Comparison of ENCODE assay signal across 18 mouse cellular contexts in genomic region chr6:127392012-127392798, GRCm38 (mm10). TPM values are rescaled to one million over a fixed set of nuclear protein-coding genes. Genes with fewer than 3 reads are reported as not detected.
A peak's percentile ranks its signal among the peaks of the same experiment; 100 is the strongest.
DNase-seq lines count a peak whose midpoint lies in the region; ATAC-seq and TF ChIP-seq lines count a peak whose summit lies in the region.
"Had no signal": no experiment of that assay in that cellular context is flagged by ENCODE, and none has a peak within 500 bp of the region (broad histone marks: within the 10 kb centered on the region; RNA-seq: fewer than 3 reads in every experiment).

No protein-coding gene starts in this region.

- no peaks in the 10 kb centered on the region for H3K9me3 ChIP-seq in forebrain, embryonic 10.5 days
- H3K9me3 ChIP-seq in forebrain, embryonic 14.5 days (replicated peaks; ENCODE audit: control insufficient read depth, low read length) = no peaks in the 10 kb centered on the region
- H3K9me3 ChIP-seq in liver, embryonic 12.5 days (replicated peaks) = no peaks in the 10 kb centered on the region
- H3K9me3 ChIP-seq: neural tube, embryonic 12.5 days had no signal

- H3K27ac ChIP-seq in forebrain, embryonic 10.5 days = peak overlapping the region; percentile 30; the same call in 1 of the 2 replicates
- no peak overlapping the region for H3K27ac ChIP-seq in forebrain, embryonic 14.5 days (ENCODE audit: low read depth, low read length)
- peak overlapping the region; percentile 33; the same call in 1 of the 2 replicates for H3K27ac ChIP-seq in bone marrow, adult 2 months (ENCODE audit: control insufficient read depth, insufficient read depth, low read depth, low read length, poor library complexity)
- peak overlapping the region; percentile 40 for H3K27ac ChIP-seq in liver, embryonic 12.5 days
- H3K27ac ChIP-seq: neural tube, embryonic 12.5 days; stomach, postnatal 0 days had no signal

- no peak for TF ChIP-seq POLR2A in bone marrow, adult 2 months (IDR thresholded peaks at IDR 0.05; ENCODE audit: borderline replicate concordance, control insufficient read depth, low read depth, low read length)

- no peak for DNase-seq in forebrain, embryonic 10.5 days (ENCODE audit: extremely low spot score, low spot score)
- DNase-seq in forebrain, embryonic 14.5 days (ENCODE audit: low spot score) = no peak
- DNase-seq in lung, postnatal 10 days = peak; percentile 47
- no peak for DNase-seq in ovary, postnatal 36 days (ENCODE audit: low spot score)
- DNase-seq in thymus, postnatal 0 days (ENCODE audit: low spot score) = no peak
- DNase-seq in cerebellum, postnatal 36 days = no peak
- DNase-seq: adrenal gland, postnatal 14 days; embryo, embryonic 11 days; kidney, postnatal 10 days; layer of hippocampus, adult 9-11 months; thymus, postnatal 4 days had no signal

- no peaks in the 10 kb centered on the region for H3K36me3 ChIP-seq in forebrain, embryonic 10.5 days (replicated peaks)
- H3K36me3 ChIP-seq in forebrain, embryonic 14.5 days (ENCODE audit: control insufficient read depth, insufficient read depth, low read length) = no peaks in the 10 kb centered on the region
- H3K36me3 ChIP-seq in liver, embryonic 12.5 days = no peaks in the 10 kb centered on the region
- H3K36me3 ChIP-seq: neural tube, embryonic 12.5 days had no signal

- no peak for ATAC-seq in forebrain, embryonic 14.5 days
- ATAC-seq in liver, embryonic 12.5 days = peak; percentile 71
- ATAC-seq: intestine, embryonic 16.5 days; midbrain, embryonic 16.5 days had no signal

- H3K4me3 ChIP-seq in forebrain, embryonic 10.5 days = no peak overlapping the region
- no peak overlapping the region for H3K4me3 ChIP-seq in forebrain, embryonic 14.5 days (ENCODE audit: low read depth, low read length)
- H3K4me3 ChIP-seq in bone marrow, adult 2 months (replicated peaks; ENCODE audit: control insufficient read depth, low read depth, low read length) = no peak overlapping the region
- H3K4me3 ChIP-seq in liver, embryonic 12.5 days = no peak overlapping the region
- H3K4me3 ChIP-seq: neural tube, embryonic 12.5 days had no signal

- no peak overlapping the region for H3K9ac ChIP-seq in forebrain, embryonic 14.5 days (ENCODE audit: low read length)
- no peak overlapping the region for H3K9ac ChIP-seq in liver, embryonic 12.5 days
- H3K9ac ChIP-seq: neural tube, embryonic 12.5 days had no signal

- 91% methylated on average over 12 of the region's 12 CpGs for WGBS in forebrain, embryonic 10.5 days
- WGBS in forebrain, embryonic 14.5 days = 93% methylated on average over 12 of the region's 12 CpGs
- WGBS in bone marrow, adult 2 months = 70% methylated on average over 12 of the region's 12 CpGs
- WGBS in liver, embryonic 12.5 days (ENCODE audit: insufficient replicate concordance) = 57% methylated on average over 12 of the region's 12 CpGs

- no peak overlapping the region for H3K4me2 ChIP-seq in forebrain, embryonic 14.5 days (ENCODE audit: low read length)
- peak overlapping the region; percentile 33 for H3K4me2 ChIP-seq in liver, embryonic 12.5 days
- H3K4me2 ChIP-seq: heart, embryonic 11.5 days; neural tube, embryonic 12.5 days had no signal

- H3K4me1 ChIP-seq in forebrain, embryonic 10.5 days = peaks cover 30% of the 10 kb centered on the region
- H3K4me1 ChIP-seq in forebrain, embryonic 14.5 days (ENCODE audit: control insufficient read depth, insufficient read depth, low read length) = peaks cover 8% of the 10 kb centered on the region
- no peaks in the 10 kb centered on the region; the same call in 1 of the 2 replicates for H3K4me1 ChIP-seq in bone marrow, adult 2 months (ENCODE audit: control insufficient read depth, insufficient read depth, low read length)
- peaks cover 38% of the 10 kb centered on the region for H3K4me1 ChIP-seq in liver, embryonic 12.5 days

- TF ChIP-seq CTCF in bone marrow, adult 2 months (IDR thresholded peaks at IDR 0.05; ENCODE audit: control insufficient read depth, insufficient read depth, low read length) = no peak

- no peaks in the 10 kb centered on the region for H3K27me3 ChIP-seq in forebrain, embryonic 10.5 days (ENCODE audit: poor library complexity, severe bottlenecking)
- H3K27me3 ChIP-seq in forebrain, embryonic 14.5 days (replicated peaks; ENCODE audit: control insufficient read depth, insufficient read depth, low read length) = no peaks in the 10 kb centered on the region
- H3K27me3 ChIP-seq in liver, embryonic 12.5 days (replicated peaks) = no peaks in the 10 kb centered on the region
- H3K27me3 ChIP-seq: neural tube, embryonic 12.5 days had no signal

RNA-seq across cellular contexts. Expression of gene Parp11, which starts 54.4 kb away (rescaled TPM):
- polyA plus RNA-seq in forebrain, embryonic 10.5 days (2016; fragmentation: Nextera tagmentation; extraction: Ambion mirVana) = 35.3 and 38.8 TPM in 2 replicates
- polyA plus RNA-seq in forebrain, embryonic 14.5 days (2014; fragmentation: Nextera tagmentation; extraction: Ambion mirVana) = 83.3 and 90.2 TPM in 2 replicates
- 7.4 and 27.7 TPM in 2 replicates for polyA plus RNA-seq in bone marrow, adult 2 months (2011; ENCODE audit: insufficient read depth, insufficient read length, low replicate concordance, missing spikeins)
- polyA plus RNA-seq in liver, embryonic 12.5 days (2016; fragmentation: Nextera tagmentation; extraction: Ambion mirVana) = 8.2 and 10.2 TPM in 2 replicates
- polyA plus RNA-seq in thymus, postnatal 0 days (2015; fragmentation: Nextera tagmentation; extraction: Ambion mirVana) = 50.7 and 54.9 TPM in 2 replicates
